Mouse (Mus musculus) bone marrow macrophage, adult 2 months (primary cell): Measurements from ENCODE around the gene Pxmp4.

Source experiments
- CTCF ChIP-seq: IDR thresholded peaks from 2 replicates; pipeline ENCODE4 v1.5.1; 2012; ENCODE audit warnings: low read depth, mild to moderate bottlenecking, low read length, moderate library complexity
- POLR2A ChIP-seq: IDR thresholded peaks from 2 replicates; pipeline ENCODE4 v1.6.1; 2012; ENCODE audit warnings: mild to moderate bottlenecking, low read depth, low read length, borderline replicate concordance

- TF ChIP-seq POLR2A, result no peak
- TF ChIP-seq CTCF, result no peak
Observed at GRCm38 (mm10) chr2:154563612-154564170, 39.8 kb downstream of the Pxmp4 start.
